Mouse (Mus musculus) bone marrow macrophage, adult 2 months (primary cell): Measurements from ENCODE around the gene Tcam1.

Experiments
- CTCF ChIP-seq: IDR thresholded peaks from 2 replicates; pipeline ENCODE4 v1.5.1; 2012; ENCODE audit warnings: low read depth, mild to moderate bottlenecking, low read length, moderate library complexity
- POLR2A ChIP-seq: IDR thresholded peaks from 2 replicates; pipeline ENCODE4 v1.6.1; 2012; ENCODE audit warnings: mild to moderate bottlenecking, low read depth, low read length, borderline replicate concordance

- TF ChIP-seq CTCF = no peak
- TF ChIP-seq POLR2A = no peak
Observed at GRCm38 (mm10) chr11:106255685-106256451, 20.6 kb upstream of the Tcam1 start, which contains the start of the genes Ftsj3 and Psmc5.
